Mouse (Mus musculus) megakaryocyte-erythroid progenitor cell, adult 5-6 weeks (primary cell): ENCODE measurements around the gene C130026I21Rik. TPM values are rescaled to one million over a fixed set of nuclear protein-coding genes. Genes with fewer than 3 reads are reported as not detected.
"Not testable (repeated sequence)": the region's sequence is repeated elsewhere in the genome, so short reads cannot be mapped to it uniquely, and the experiment has no call there.

Source experiments
- ATAC-seq: replicated peaks from 2 replicates; pipeline ENCODE4 v1.8.0; 2016; ENCODE audit warnings: mild to moderate bottlenecking, inconsistent platforms; ENCODE audit not compliant: severe bottlenecking, poor library complexity, low FRiP score, low TSS enrichment
- total RNA-seq, 2 experiments: library from RNA; stranded (forward) in 1 of 2; stranded (reverse) in 1 of 2; fragments of 200-1000, 215-1000 nt in 1 of 2; fragments of >200 nt in 1 of 2; fragmentation: Nextera tagmentation in 1 of 2; gene quantifications; 2 replicates each; pipeline ENCODE4 v1.2.3; 2014 to 2017

The C130026I21Rik gene
- total RNA-seq (2014; fragmentation: Nextera tagmentation) (1.5 TPM in 1 of 2 replicates, not detected in the other), total RNA-seq (2017) (5.2 TPM in 1 of 2 replicates, not detected in the other)

- ATAC-seq = not testable (repeated sequence)
Measured at GRCm38 (mm10) chr1:85270466-85270865, at the start of gene C130026I21Rik. TSS of gene C130026I21Rik (minus strand) at chr1:85270566.

DNA sequence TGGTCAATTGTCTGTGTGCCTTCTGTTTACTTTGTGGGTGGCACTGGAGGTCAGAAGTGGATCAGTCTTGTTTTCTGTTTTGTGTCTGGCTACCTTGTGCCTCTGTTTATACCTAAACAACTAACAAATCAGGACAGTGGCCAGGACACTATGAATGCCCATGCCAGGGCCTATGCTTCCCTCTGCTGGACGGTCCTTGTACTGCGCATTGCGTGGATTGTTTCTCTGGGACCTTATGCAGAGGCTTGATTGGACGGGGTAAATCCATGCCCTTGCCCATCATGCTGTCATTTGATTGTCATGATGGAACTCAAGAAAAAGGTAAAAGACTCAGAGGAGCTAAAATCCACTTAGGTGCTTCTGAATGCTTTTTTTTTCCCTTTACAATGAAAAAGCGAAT is 16.7 kb upstream of the C130026I21Rik start:
- not testable (repeated sequence) for ATAC-seq

DNA sequence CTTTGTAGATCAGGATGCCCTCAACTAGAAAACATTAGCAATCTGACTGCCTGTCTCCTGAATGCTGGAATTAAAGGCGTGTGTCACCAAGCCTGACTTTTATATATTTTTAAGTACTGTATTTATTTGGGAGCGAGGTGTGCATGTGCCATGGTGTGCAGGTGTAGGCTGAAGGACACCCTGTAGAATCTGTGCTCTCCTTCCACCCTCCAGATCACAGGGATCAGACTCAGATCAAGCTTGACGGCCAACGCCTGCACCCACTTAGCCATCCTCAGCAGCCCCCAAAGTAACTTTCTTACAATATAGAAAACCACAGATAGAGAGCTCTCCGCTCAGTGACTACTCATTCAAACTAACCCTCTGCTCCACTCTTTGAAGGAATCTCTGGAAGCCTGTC is 6.1 kb upstream of the C130026I21Rik start:
- not testable (repeated sequence) for ATAC-seq

GRCm38 (mm10) chr1:85258634-85259033 is 11.7 kb downstream of the C130026I21Rik start:
- not testable (repeated sequence) for ATAC-seq

DNA sequence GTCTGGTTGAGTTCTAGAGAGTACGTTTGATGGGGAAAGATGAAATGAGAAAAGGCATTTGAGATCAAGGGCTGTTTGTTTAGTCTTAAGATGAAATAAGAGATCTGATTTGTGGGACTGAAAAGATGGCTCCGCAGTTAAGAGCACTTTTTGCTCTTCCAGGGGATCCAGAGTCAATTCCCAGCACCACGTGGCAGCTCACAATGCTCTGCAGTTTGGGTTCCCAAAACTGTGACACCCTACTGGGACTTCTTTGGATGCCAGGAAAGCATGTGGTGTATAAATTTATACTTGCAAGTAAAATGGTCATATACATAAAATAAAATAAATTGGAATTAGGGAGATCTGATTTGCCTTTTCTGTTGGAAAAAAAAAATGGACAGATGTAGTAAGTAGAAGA is 15.1 kb downstream of the C130026I21Rik start:
- not testable (repeated sequence) for ATAC-seq

- ATAC-seq = not testable (repeated sequence)
Measured at GRCm38 (mm10) chr1:85251211-85251610, 19.2 kb downstream of the C130026I21Rik start.

DNA sequence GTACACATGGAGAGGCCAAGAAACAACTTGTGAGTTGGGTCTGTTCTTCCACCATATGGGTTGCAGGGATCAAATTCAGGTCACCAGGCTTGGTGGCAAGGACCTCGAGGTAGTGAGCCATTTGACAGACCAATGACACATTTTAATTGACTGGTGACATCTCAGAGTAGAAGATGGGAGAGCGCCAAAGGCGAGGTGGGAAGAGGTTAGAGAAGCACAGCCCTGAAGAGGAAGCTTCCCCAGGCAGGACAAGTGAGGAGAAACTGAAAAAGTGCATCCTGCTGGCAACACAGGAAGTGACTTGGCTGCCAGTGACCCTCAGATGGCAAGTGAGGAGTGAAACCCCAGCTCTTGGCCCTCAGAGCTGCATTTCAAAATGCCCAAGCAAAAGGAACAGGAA is 21.4 kb downstream of the C130026I21Rik start:
- ATAC-seq = not testable (repeated sequence)

- not testable (repeated sequence) for ATAC-seq
Measured at GRCm38 (mm10) chr1:85246776-85247460, 23.4 kb downstream of the C130026I21Rik start.

GRCm38 (mm10) chr1:85246266-85246665 is 24.1 kb downstream of the C130026I21Rik start:
- ATAC-seq = not testable (repeated sequence)

GRCm38 (mm10) chr1:85244941-85245340 is 25.4 kb downstream of the C130026I21Rik start:
- ATAC-seq = not testable (repeated sequence)

- not testable (repeated sequence) for ATAC-seq
Measured at GRCm38 (mm10) chr1:85243023-85243422, 27.3 kb downstream of the C130026I21Rik start.

DNA sequence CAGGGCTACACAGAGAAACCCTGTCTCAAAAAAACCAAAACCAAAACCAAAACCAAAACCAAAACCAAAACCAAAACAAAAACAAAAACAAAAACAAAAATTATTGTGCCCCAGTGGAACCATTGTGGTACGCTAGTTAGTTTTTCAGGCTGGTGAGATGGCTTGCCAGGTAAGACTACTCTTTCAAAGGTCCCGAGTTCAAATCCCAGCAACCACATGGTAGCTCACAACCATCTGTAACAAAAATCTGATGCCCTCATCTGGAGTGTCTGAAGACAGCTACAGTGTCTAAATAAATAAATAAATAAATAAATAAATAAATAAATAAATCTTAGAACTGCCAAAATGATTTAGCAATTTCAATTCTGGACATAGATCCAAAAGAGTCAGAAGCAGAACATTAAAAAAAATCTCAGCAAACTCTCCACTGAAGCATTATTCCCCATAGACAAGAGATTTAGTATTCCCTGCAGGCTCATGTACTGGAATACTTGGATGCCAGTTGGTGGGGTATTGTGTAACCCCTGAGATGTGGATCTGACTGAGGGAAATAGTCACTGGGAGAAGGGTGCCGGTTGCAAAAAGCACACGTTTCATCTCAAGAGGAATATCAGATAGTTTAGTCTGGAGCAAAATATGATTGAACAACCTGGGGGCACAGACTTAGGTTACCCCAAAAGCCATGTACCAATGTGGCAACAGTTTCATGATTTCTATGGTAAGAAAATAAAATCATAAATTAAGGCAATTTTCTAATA is 31.2 kb downstream of the C130026I21Rik start:
- ATAC-seq = not testable (repeated sequence)

GRCm38 (mm10) chr1:85206531-85206930 is 63.8 kb downstream of the C130026I21Rik start:
- not testable (repeated sequence) for ATAC-seq

DNA sequence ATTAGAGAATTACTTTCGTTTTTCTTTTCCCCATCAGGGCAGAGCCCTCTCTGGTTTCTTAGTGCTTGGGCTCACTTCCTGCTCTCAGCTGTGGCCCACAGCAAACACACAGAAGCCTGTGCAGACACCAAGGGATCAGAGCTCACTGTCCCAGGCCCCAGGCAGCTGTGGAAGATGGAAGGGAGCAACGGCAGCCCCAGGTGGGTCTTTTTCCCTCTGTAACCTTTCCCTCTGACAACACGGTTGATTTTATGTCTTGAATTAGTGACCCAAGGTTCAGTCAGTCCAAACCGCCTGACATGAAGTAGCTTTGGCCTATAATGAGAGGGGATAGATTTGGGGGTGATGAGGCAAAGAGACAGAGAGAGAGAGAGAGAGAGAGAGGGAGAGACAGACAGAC is 70.8 kb downstream of the C130026I21Rik start:
- not testable (repeated sequence) for ATAC-seq

- ATAC-seq = not testable (repeated sequence)
Measured at GRCm38 (mm10) chr1:85198647-85199350, 71.6 kb downstream of the C130026I21Rik start.

DNA sequence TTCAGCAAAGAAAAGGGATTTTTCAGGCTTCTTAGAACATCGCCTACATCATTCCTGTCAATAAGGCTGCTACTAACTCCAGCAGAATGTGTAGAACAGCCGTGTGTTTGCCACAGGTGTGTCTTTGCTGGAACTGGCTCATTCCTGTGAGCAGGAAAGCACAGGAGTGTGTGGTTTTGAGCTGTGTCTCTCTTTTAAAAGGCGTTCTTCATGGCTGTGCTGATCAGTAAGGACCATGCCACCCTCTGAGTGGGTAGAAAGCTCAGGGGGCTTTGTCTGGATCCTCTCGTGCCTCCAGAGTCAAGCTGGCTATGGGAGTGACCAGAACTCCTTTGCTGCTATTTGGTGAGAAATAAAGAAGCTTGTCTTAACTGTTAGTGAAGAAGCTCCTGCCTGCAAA is 73.6 kb downstream of the C130026I21Rik start:
- not testable (repeated sequence) for ATAC-seq

DNA sequence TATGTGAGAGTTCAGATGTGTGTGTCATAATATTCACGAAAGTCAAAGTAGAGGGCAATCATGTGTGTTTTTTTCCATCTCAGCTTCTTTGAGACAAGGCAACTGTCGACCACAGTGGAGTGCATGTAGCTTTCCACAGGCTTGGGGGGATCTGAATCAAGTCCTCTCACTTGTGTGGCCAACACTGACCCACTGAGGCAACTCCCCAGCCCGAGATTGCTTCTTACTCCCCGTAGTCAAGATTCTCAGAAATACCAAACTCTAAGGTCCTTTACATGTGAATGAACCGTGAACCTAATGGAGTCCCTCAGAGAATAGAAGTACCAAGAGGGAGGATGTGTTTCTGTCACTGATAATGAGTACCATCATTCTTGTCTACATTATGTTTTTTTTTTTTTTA is 76.6 kb downstream of the C130026I21Rik start:
- not testable (repeated sequence) for ATAC-seq

- ATAC-seq = not testable (repeated sequence)
Measured at GRCm38 (mm10) chr1:85181981-85182380, 88.4 kb downstream of the C130026I21Rik start.

GRCm38 (mm10) chr1:85178971-85179370 is 91.4 kb downstream of the C130026I21Rik start:
- not testable (repeated sequence) for ATAC-seq

GRCm38 (mm10) chr1:85162841-85163240 is 107.5 kb downstream of the C130026I21Rik start:
- not testable (repeated sequence) for ATAC-seq
